Mouse (Mus musculus): Measurements from ENCODE around the gene Otub1. TPM values are rescaled to one million over a fixed set of nuclear protein-coding genes. Genes with fewer than 3 reads are reported as not detected.

Gene Otub1
- total and polyA plus RNA-seq, 2 experiments from 2014 or later, result 242 to 257 TPM

- H3K36me3 ChIP-seq (ENCODE audit: insufficient read depth, low read length), result peaks cover 55% of the 10 kb centered on the region
- no peaks in the 10 kb centered on the region for H3K9me3 ChIP-seq (ENCODE audit: low read length)
- no peak overlapping the region for H3K27ac ChIP-seq (ENCODE audit: low read depth, low read length)
Measured at GRCm38 (mm10) chr19:7200427-7200826, 5.7 kb downstream of the Otub1 start.

GRCm38 (mm10) chr19:7199089-7199488 lies 7.0 kb downstream of the Otub1 start:
- ATAC-seq (ENCODE audit: low FRiP score), result no peak
- H3K27me3 ChIP-seq (ENCODE audit: insufficient read depth, low read length), result no peaks in the 10 kb centered on the region
- H3K9ac ChIP-seq (replicated peaks; ENCODE audit: low read length, poor library complexity, severe bottlenecking), result no peak overlapping the region
- no peaks in the 10 kb centered on the region for H3K9me3 ChIP-seq (ENCODE audit: low read length)
- H3K36me3 ChIP-seq (ENCODE audit: insufficient read depth, low read length), result peaks cover 55% of the 10 kb centered on the region
- no peak for DNase-seq (ENCODE audit: low spot score)
- H3K4me2 ChIP-seq (ENCODE audit: low read depth, low read length, poor library complexity, severe bottlenecking), result no peak overlapping the region
- TF ChIP-seq CTCF (IDR thresholded peaks at IDR 0.05), result no peak
- no peaks in the 10 kb centered on the region for H3K4me1 ChIP-seq (ENCODE audit: insufficient read depth, low read length)
- no peak overlapping the region for H3K4me3 ChIP-seq (ENCODE audit: low read depth, low read length)
- H3K27ac ChIP-seq (ENCODE audit: low read depth, low read length), result no peak overlapping the region
- WGBS, result 89% methylated on average over 13 of the region's 13 CpGs

More at GRCm38 (mm10) chr19:7200427-7200826, 5.7 kb downstream of the Otub1 start:
- WGBS, result 68% methylated on average over 1 of the region's 1 CpGs
- H3K4me3 ChIP-seq (ENCODE audit: low read depth, low read length), result no peak overlapping the region
- no peak overlapping the region for H3K9ac ChIP-seq (replicated peaks; ENCODE audit: low read length, poor library complexity, severe bottlenecking)
- H3K4me2 ChIP-seq (ENCODE audit: low read depth, low read length, poor library complexity, severe bottlenecking), result no peak overlapping the region
- no peak for DNase-seq (ENCODE audit: low spot score)
- H3K4me1 ChIP-seq (ENCODE audit: insufficient read depth, low read length), result peaks cover 7% of the 10 kb centered on the region; the same call in 1 of the 2 replicates
- TF ChIP-seq CTCF (IDR thresholded peaks at IDR 0.05), result no peak
- no peak for ATAC-seq (ENCODE audit: low FRiP score)
- H3K27me3 ChIP-seq (ENCODE audit: insufficient read depth, low read length), result no peaks in the 10 kb centered on the region

GRCm38 (mm10) chr19:7197445-7197844 lies 8.7 kb downstream of the Otub1 start:
- H3K4me2 ChIP-seq (ENCODE audit: low read depth, low read length, poor library complexity, severe bottlenecking), result no peak overlapping the region
- peaks cover 40% of the 10 kb centered on the region for H3K36me3 ChIP-seq (ENCODE audit: insufficient read depth, low read length)
- H3K9me3 ChIP-seq (ENCODE audit: low read length), result no peaks in the 10 kb centered on the region
- WGBS, result 76% methylated on average over 9 of the region's 9 CpGs
- TF ChIP-seq CTCF (IDR thresholded peaks at IDR 0.05), result no peak
- ATAC-seq (ENCODE audit: low FRiP score) (peak; percentile 25; the same call in 1 of the 2 replicates), DNase-seq (ENCODE audit: low spot score) (no peak)
- no peak overlapping the region for H3K9ac ChIP-seq (replicated peaks; ENCODE audit: low read length, poor library complexity, severe bottlenecking)
- H3K4me3 ChIP-seq (ENCODE audit: low read depth, low read length), result no peak overlapping the region
- H3K4me1 ChIP-seq (ENCODE audit: insufficient read depth, low read length), result no peaks in the 10 kb centered on the region
- H3K27ac ChIP-seq (ENCODE audit: low read depth, low read length), result no peak overlapping the region
- no peaks in the 10 kb centered on the region for H3K27me3 ChIP-seq (ENCODE audit: insufficient read depth, low read length)

GRCm38 (mm10) chr19:7196741-7197270 lies 9.3 kb downstream of the Otub1 start:
- no peak for TF ChIP-seq CTCF (IDR thresholded peaks at IDR 0.05)
- Histone ChIP-seq H3K4me2 (ENCODE audit: low read depth, low read length, poor library complexity, severe bottlenecking) (no peak overlapping the region), H3K9ac (replicated peaks; ENCODE audit: low read length, poor library complexity, severe bottlenecking) (no peak overlapping the region), H3K9me3 (ENCODE audit: low read length) (no peaks in the 10 kb centered on the region), H3K27me3 (ENCODE audit: insufficient read depth, low read length) (no peaks in the 10 kb centered on the region), H3K36me3 (ENCODE audit: insufficient read depth, low read length) (peaks cover 40% of the 10 kb centered on the region), H3K4me3 (ENCODE audit: low read depth, low read length) (no peak overlapping the region), H3K4me1 (ENCODE audit: insufficient read depth, low read length) (no peaks in the 10 kb centered on the region), H3K27ac (ENCODE audit: low read depth, low read length) (no peak overlapping the region)
- ATAC-seq (ENCODE audit: low FRiP score), result 0 out of 2 replicates have a peak, but pooled peaks have one; percentile 20
- 17% methylated on average over 17 of the region's 17 CpGs for WGBS
- DNase-seq (ENCODE audit: low spot score), result no peak

GRCm38 (mm10) chr19:7195900-7196728 lies 10.0 kb downstream of the Otub1 start:
- H3K9ac ChIP-seq (replicated peaks; ENCODE audit: low read length, poor library complexity, severe bottlenecking), result no peak overlapping the region
- H3K4me1 ChIP-seq (ENCODE audit: insufficient read depth, low read length), result no peaks in the 10 kb centered on the region
- no peak overlapping the region for H3K4me3 ChIP-seq (ENCODE audit: low read depth, low read length)
- WGBS, result 14% methylated on average over 33 of the region's 33 CpGs
- TF ChIP-seq CTCF (IDR thresholded peaks at IDR 0.05), result peak; percentile 83
- H3K27ac ChIP-seq (ENCODE audit: low read depth, low read length), result no peak overlapping the region
- H3K36me3 ChIP-seq (ENCODE audit: insufficient read depth, low read length), result peaks cover 33% of the 10 kb centered on the region
- H3K9me3 ChIP-seq (ENCODE audit: low read length), result no peaks in the 10 kb centered on the region
- DNase-seq (ENCODE audit: low spot score), result peak; percentile 36
- no peaks in the 10 kb centered on the region for H3K27me3 ChIP-seq (ENCODE audit: insufficient read depth, low read length)
- 0 out of 2 replicates have a peak, but pooled peaks have one; percentile 8 for ATAC-seq (ENCODE audit: low FRiP score)
- H3K4me2 ChIP-seq (ENCODE audit: low read depth, low read length, poor library complexity, severe bottlenecking), result no peak overlapping the region

- H3K27ac ChIP-seq (ENCODE audit: low read depth, low read length), result no peak overlapping the region
- no peaks in the 10 kb centered on the region for H3K9me3 ChIP-seq (ENCODE audit: low read length)
- H3K27me3 ChIP-seq (ENCODE audit: insufficient read depth, low read length), result no peaks in the 10 kb centered on the region
- ATAC-seq (ENCODE audit: low FRiP score) (no peak), DNase-seq (ENCODE audit: low spot score) (peak; percentile 36)
- H3K4me2 ChIP-seq (ENCODE audit: low read depth, low read length, poor library complexity, severe bottlenecking), result no peak overlapping the region
- no peaks in the 10 kb centered on the region for H3K4me1 ChIP-seq (ENCODE audit: insufficient read depth, low read length)
- no peak overlapping the region for H3K4me3 ChIP-seq (ENCODE audit: low read depth, low read length)
- no peak overlapping the region for H3K9ac ChIP-seq (replicated peaks; ENCODE audit: low read length, poor library complexity, severe bottlenecking)
- WGBS, result 36% methylated on average over 2 of the region's 2 CpGs
- no peaks in the 10 kb centered on the region for H3K36me3 ChIP-seq (ENCODE audit: insufficient read depth, low read length)
- TF ChIP-seq CTCF (IDR thresholded peaks at IDR 0.05), result no peak
Measured at GRCm38 (mm10) chr19:7192561-7192967, 13.6 kb downstream of the Otub1 start.

Data from midbrain, postnatal 0 days (tissue).